Mouse (Mus musculus) heart, postnatal 4 days (tissue): Measurements from ENCODE around the gene Atxn7l1. TPM values are rescaled to one million over a fixed set of nuclear protein-coding genes. Genes with fewer than 3 reads are reported as not detected.
"Not testable (repeated sequence)": the region's sequence is repeated elsewhere in the genome, so short reads cannot be mapped to it uniquely, and the experiment has no call there.

Source experiments
- DNase-seq: peaks from one replicate; pipeline ENCODE4 v3.0.0; 2021
- total RNA-seq, 2 experiments: library from RNA; stranded (reverse); gene quantifications; 2 replicates each; pipeline ENCODE4 v1.2.3; 2021

The Atxn7l1 gene
- total RNA-seq, 2 experiments from 2014 or later = 16.8 to 17.5 TPM

GRCm38 (mm10) chr12:33153131-33153530 is 5.6 kb downstream of the Atxn7l1 start:
- DNase-seq = no peak

GRCm38 (mm10) chr12:33153850-33154249 is 6.4 kb downstream of the Atxn7l1 start:
- no peak for DNase-seq

- no peak for DNase-seq
Measured at GRCm38 (mm10) chr12:33154732-33155131, 7.2 kb downstream of the Atxn7l1 start.

- no peak for DNase-seq
Measured at GRCm38 (mm10) chr12:33156334-33157018, 9.0 kb downstream of the Atxn7l1 start.

GRCm38 (mm10) chr12:33158256-33158655 is 10.8 kb downstream of the Atxn7l1 start:
- DNase-seq = no peak

GRCm38 (mm10) chr12:33160406-33160805 is 12.9 kb downstream of the Atxn7l1 start:
- no peak for DNase-seq

GRCm38 (mm10) chr12:33162541-33162940 is 15.0 kb downstream of the Atxn7l1 start:
- DNase-seq = peak; percentile 31

GRCm38 (mm10) chr12:33164019-33164418 is 16.5 kb downstream of the Atxn7l1 start:
- not testable (repeated sequence) for DNase-seq

GRCm38 (mm10) chr12:33166712-33167111 is 19.2 kb downstream of the Atxn7l1 start:
- no peak for DNase-seq

- no peak for DNase-seq
Measured at GRCm38 (mm10) chr12:33167545-33167944, 20.1 kb downstream of the Atxn7l1 start.

- no peak for DNase-seq
Measured at GRCm38 (mm10) chr12:33168491-33168890, 21.0 kb downstream of the Atxn7l1 start.

- DNase-seq = no peak
Measured at GRCm38 (mm10) chr12:33169777-33170494, 22.4 kb downstream of the Atxn7l1 start.

- DNase-seq = no peak
Measured at GRCm38 (mm10) chr12:33170822-33171221, 23.3 kb downstream of the Atxn7l1 start.

- no peak for DNase-seq
Measured at GRCm38 (mm10) chr12:33172926-33173325, 25.4 kb downstream of the Atxn7l1 start.

- no peak for DNase-seq
Measured at GRCm38 (mm10) chr12:33173720-33174141, 26.2 kb downstream of the Atxn7l1 start.

GRCm38 (mm10) chr12:33174171-33174570 is 26.7 kb downstream of the Atxn7l1 start:
- DNase-seq = no peak

- no peak for DNase-seq
Measured at GRCm38 (mm10) chr12:33174675-33175357, 27.3 kb downstream of the Atxn7l1 start.

- peak; percentile 64 for DNase-seq
Measured at GRCm38 (mm10) chr12:33175621-33176554, 28.4 kb downstream of the Atxn7l1 start.

- DNase-seq = peak; percentile 49
Measured at GRCm38 (mm10) chr12:33176555-33176900, 29.0 kb downstream of the Atxn7l1 start.

- DNase-seq = no peak
Measured at GRCm38 (mm10) chr12:33180421-33180820, 32.9 kb downstream of the Atxn7l1 start.

GRCm38 (mm10) chr12:33181875-33182274 is 34.4 kb downstream of the Atxn7l1 start:
- DNase-seq = no peak

- no peak for DNase-seq
Measured at GRCm38 (mm10) chr12:33182428-33183137, 35.1 kb downstream of the Atxn7l1 start.
